Mouse (Mus musculus): ENCODE results near the gene Gm10721.
"Not testable (repeated sequence)": the region's sequence is repeated elsewhere in the genome, so short reads cannot be mapped to it uniquely, and the experiment has no call there.

Gm10721 gene

GRCm38 (mm10) chr9:3012733-3013279 lies at the start of gene Gm10721:
TSS of gene Gm10721 (plus strand) at chr9:3013140.
- DNase-seq (ENCODE audit: low spot score in 2 of 2): not testable (repeated sequence)

GRCm38 (mm10) chr9:3000445-3000972 lies 12.4 kb upstream of the Gm10721 start, which contains the start of gene Gm10722:
TSS of gene Gm10722 (plus strand) at chr9:3000922.
- peak in 1 of 2 experiments; percentile 6 for DNase-seq (ENCODE audit: low spot score in 2 of 2)

GRCm38 (mm10) chr9:3001006-3001405 lies 11.9 kb upstream of the Gm10721 start:
- DNase-seq (ENCODE audit: low spot score in 2 of 2): peak; percentile 33 to 44

GRCm38 (mm10) chr9:3001948-3002659 lies 10.8 kb upstream of the Gm10721 start:
- DNase-seq (ENCODE audit: low spot score in 2 of 2): peak; percentile 99 to 100

GRCm38 (mm10) chr9:3002794-3003396 lies 10.0 kb upstream of the Gm10721 start, which contains the start of gene Gm11168:
TSS of gene Gm11168 (plus strand) at chr9:3003346.
- DNase-seq (ENCODE audit: low spot score in 2 of 2): peak in 1 of 2 experiments; percentile 55

- DNase-seq (ENCODE audit: low spot score in 2 of 2): not testable (repeated sequence)
Observed at GRCm38 (mm10) chr9:3006179-3006578, 6.8 kb upstream of the Gm10721 start.

GRCm38 (mm10) chr9:3006636-3007035 lies 6.3 kb upstream of the Gm10721 start:
- DNase-seq (ENCODE audit: low spot score in 2 of 2): peak; percentile 85 to 96

- not testable (repeated sequence) for DNase-seq (ENCODE audit: low spot score in 2 of 2)
Observed at GRCm38 (mm10) chr9:3007272-3007671, 5.7 kb upstream of the Gm10721 start.

- DNase-seq (ENCODE audit: low spot score in 2 of 2): not testable (repeated sequence)
Observed at GRCm38 (mm10) chr9:3009331-3009730, 3.6 kb upstream of the Gm10721 start.

GRCm38 (mm10) chr9:3012054-3012621 lies 802 bp upstream of the Gm10721 start:
- not testable (repeated sequence) for DNase-seq (ENCODE audit: low spot score in 2 of 2)

- DNase-seq (ENCODE audit: low spot score in 2 of 2): not testable (repeated sequence)
Observed at GRCm38 (mm10) chr9:3015354-3015753, 2.4 kb downstream of the Gm10721 start, which contains the start of gene Gm10720. TSS of gene Gm10720 (plus strand) at chr9:3015654.

- DNase-seq (ENCODE audit: low spot score in 2 of 2): peak in 1 of 2 experiments; percentile 33
Observed at GRCm38 (mm10) chr9:3015896-3016295, 3.0 kb downstream of the Gm10721 start.

- DNase-seq (ENCODE audit: low spot score in 2 of 2): not testable (repeated sequence)
Observed at GRCm38 (mm10) chr9:3017108-3017507, 4.2 kb downstream of the Gm10721 start, which contains the start of gene Gm10719. TSS of gene Gm10719 (plus strand) at chr9:3017408.

GRCm38 (mm10) chr9:3018944-3019343 lies 6.0 kb downstream of the Gm10721 start:
- DNase-seq (ENCODE audit: low spot score in 2 of 2): peak in 1 of 2 experiments; percentile 19

GRCm38 (mm10) chr9:3019835-3020727 lies 7.1 kb downstream of the Gm10721 start:
- peak; percentile 73 to 95 for DNase-seq (ENCODE audit: low spot score in 2 of 2)

GRCm38 (mm10) chr9:3022316-3023008 lies 9.5 kb downstream of the Gm10721 start:
- peak; percentile 84 to 92 for DNase-seq (ENCODE audit: low spot score in 2 of 2)

- DNase-seq (ENCODE audit: low spot score in 2 of 2): peak; percentile 12 to 38
Observed at GRCm38 (mm10) chr9:3023312-3023984, 10.5 kb downstream of the Gm10721 start, which contains the start of gene Gm10718. TSS of gene Gm10718 (plus strand) at chr9:3023547.

- DNase-seq (ENCODE audit: low spot score in 2 of 2): peak; percentile 65 to 87
Observed at GRCm38 (mm10) chr9:3023985-3024648, 11.2 kb downstream of the Gm10721 start.

GRCm38 (mm10) chr9:3024912-3025467 lies 12.1 kb downstream of the Gm10721 start, which contains the start of gene Gm10717:
TSS of gene Gm10717 (plus strand) at chr9:3025417.
- DNase-seq (ENCODE audit: low spot score in 2 of 2): peak; percentile 62 to 74
